Mouse (Mus musculus) neural tube, embryonic 12.5 days (tissue): ENCODE results near the gene Saxo1. TPM values are rescaled to one million over a fixed set of nuclear protein-coding genes. Genes with fewer than 3 reads are reported as not detected.

ENCODE experiments used
- ATAC-seq: fragments of 200-750 bp; cut with Nextera tagmentation; 2 replicates; pipeline ENCODE4 v1.8.0; 2017; ENCODE audit warnings: low read depth, mild to moderate bottlenecking, moderate TSS enrichment, moderate library complexity; ENCODE audit not compliant: low FRiP score
- H3K27ac ChIP-seq: fragments of 300-500 bp; sonication (generic); 2 replicates; pipeline ENCODE4 v1.5.1; 2016
- H3K27me3 ChIP-seq: fragments of 300-500 bp; sonication (generic); replicated peaks from 2 replicates; pipeline ENCODE4 v1.6.1; 2016; ENCODE audit warnings: mild to moderate bottlenecking
- H3K36me3 ChIP-seq: fragments of 300-500 bp; sonication (generic); 2 replicates; pipeline ENCODE4 v1.6.1; 2016; ENCODE audit warnings: mild to moderate bottlenecking
- H3K4me1 ChIP-seq: fragments of 300-500 bp; sonication (generic); 2 replicates; pipeline ENCODE4 v1.6.1; 2016
- H3K4me2 ChIP-seq: fragments of 300-500 bp; sonication (generic); replicated peaks from 2 replicates; pipeline ENCODE4 v1.6.1; 2016; ENCODE audit warnings: mild to moderate bottlenecking
- H3K4me3 ChIP-seq: fragments of 300-500 bp; sonication (generic); 2 replicates; pipeline ENCODE4 v1.5.1; 2016
- H3K9ac ChIP-seq: fragments of 300-500 bp; sonication (generic); 2 replicates; pipeline ENCODE4 v1.6.1; 2016; ENCODE audit warnings: mild to moderate bottlenecking
- H3K9me3 ChIP-seq: fragments of 300-500 bp; sonication (generic); 2 replicates; pipeline ENCODE4 v1.6.1; 2016; ENCODE audit warnings: mild to moderate bottlenecking
- WGBS: fragments of 180-500 bp; shearing (Covaris S2); methylation state at CpG from one replicate; pipeline ENCODE4 v1.1.7; 2016; 5-methylcytosine and 5-hydroxymethylcytosine counted together
- polyA plus RNA-seq: library from polyadenylated mRNA; unstranded; fragments of >200 nt; fragmentation: Nextera tagmentation; extraction: Ambion mirVana; gene quantifications from 2 replicates; pipeline ENCODE4 v1.2.1, GENCODE M21; 2016

The Saxo1 gene
- polyA plus RNA-seq, 1 experiment from 2014 or later = not detected

- no peak overlapping the region for H3K9ac ChIP-seq
- H3K9me3 ChIP-seq = no peaks in the 10 kb centered on the region
- no peak overlapping the region for H3K27ac ChIP-seq
- ATAC-seq = no peak
- H3K27me3 ChIP-seq = no peaks in the 10 kb centered on the region
- no peak overlapping the region for H3K4me3 ChIP-seq
- H3K4me2 ChIP-seq = no peak overlapping the region
- no peaks in the 10 kb centered on the region for H3K36me3 ChIP-seq
- H3K4me1 ChIP-seq = 0 out of 2 replicates have a peak, but pooled peaks cover 4% of the 10 kb centered on the region
- WGBS = 88% methylated on average over 5 of the region's 5 CpGs
Measured at GRCm38 (mm10) chr4:86523771-86524170, 34.4 kb downstream of the Saxo1 start.

- Histone ChIP-seq H3K9ac (no peak overlapping the region), H3K4me1 (no peaks in the 10 kb centered on the region), H3K27ac (no peak overlapping the region), H3K4me3 (no peak overlapping the region), H3K9me3 (no peaks in the 10 kb centered on the region), H3K27me3 (no peaks in the 10 kb centered on the region), H3K36me3 (no peaks in the 10 kb centered on the region), H3K4me2 (no peak overlapping the region)
- 74% methylated on average over 12 of the region's 12 CpGs for WGBS
- no peak for ATAC-seq
Measured at GRCm38 (mm10) chr4:86520695-86521094, 37.4 kb downstream of the Saxo1 start.

GRCm38 (mm10) chr4:86519953-86520352 lies 38.2 kb downstream of the Saxo1 start:
- Histone ChIP-seq H3K4me2 (no peak overlapping the region), H3K9me3 (no peaks in the 10 kb centered on the region), H3K27ac (no peak overlapping the region), H3K4me3 (no peak overlapping the region), H3K27me3 (no peaks in the 10 kb centered on the region), H3K9ac (no peak overlapping the region), H3K36me3 (no peaks in the 10 kb centered on the region), H3K4me1 (no peaks in the 10 kb centered on the region)
- 84% methylated on average over 6 of the region's 6 CpGs for WGBS
- ATAC-seq = no peak

DNA sequence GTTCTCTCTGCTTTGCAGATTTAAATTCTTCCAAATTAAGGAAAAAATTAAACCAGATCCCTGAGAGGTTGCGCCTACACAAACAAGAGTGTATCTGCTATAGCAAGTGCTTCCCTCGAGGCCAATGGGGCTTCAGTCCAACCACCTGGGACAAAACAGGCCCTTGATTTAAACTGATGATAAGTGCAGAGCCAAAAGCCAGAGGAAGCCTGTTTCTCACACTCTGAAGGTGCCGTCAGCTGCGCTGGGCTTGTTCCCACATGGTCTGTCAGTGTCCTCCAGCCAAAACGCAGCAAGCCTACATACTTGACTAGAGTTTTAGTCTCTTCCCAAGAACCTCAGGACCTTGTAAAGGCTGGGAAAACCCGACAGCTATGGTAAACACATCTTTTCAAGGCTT lies 53.5 kb downstream of the Saxo1 start:
- WGBS = 88% methylated on average over 6 of the region's 6 CpGs
- Histone ChIP-seq H3K9ac (no peak overlapping the region), H3K4me2 (no peak overlapping the region)

GRCm38 (mm10) chr4:86499561-86499960 lies 58.6 kb downstream of the Saxo1 start:
- H3K27ac ChIP-seq = no peak overlapping the region
- no peaks in the 10 kb centered on the region for H3K9me3 ChIP-seq
- 100% methylated on average over 1 of the region's 1 CpGs for WGBS
- H3K36me3 ChIP-seq = no peaks in the 10 kb centered on the region
- no peak overlapping the region for H3K4me2 ChIP-seq
- H3K4me3 ChIP-seq = no peak overlapping the region
- ATAC-seq = no peak
- no peaks in the 10 kb centered on the region; the same call in 1 of the 2 replicates for H3K4me1 ChIP-seq
- H3K9ac ChIP-seq = no peak overlapping the region
- no peaks in the 10 kb centered on the region for H3K27me3 ChIP-seq

More for the DNA sequence above, 53.5 kb downstream of the Saxo1 start:
- H3K27me3 ChIP-seq = no peaks in the 10 kb centered on the region
- H3K9me3 ChIP-seq = no peaks in the 10 kb centered on the region
- H3K4me3 ChIP-seq = no peak overlapping the region
- H3K4me1 ChIP-seq = no peaks in the 10 kb centered on the region; the same call in 1 of the 2 replicates
- no peak overlapping the region for H3K27ac ChIP-seq
- H3K36me3 ChIP-seq = no peaks in the 10 kb centered on the region
- no peak for ATAC-seq

- H3K4me2 ChIP-seq = no peak overlapping the region
- no peak for ATAC-seq
- H3K9me3 ChIP-seq = no peaks in the 10 kb centered on the region
- no peaks in the 10 kb centered on the region; the same call in 1 of the 2 replicates for H3K4me1 ChIP-seq
- H3K4me3 ChIP-seq = no peak overlapping the region
- no peaks in the 10 kb centered on the region for H3K27me3 ChIP-seq
- no peak overlapping the region for H3K9ac ChIP-seq
- H3K36me3 ChIP-seq = no peaks in the 10 kb centered on the region
- H3K27ac ChIP-seq = no peak overlapping the region
- WGBS = 73% methylated on average over 5 of the region's 5 CpGs
Measured at GRCm38 (mm10) chr4:86498754-86499153, 59.4 kb downstream of the Saxo1 start.

DNA sequence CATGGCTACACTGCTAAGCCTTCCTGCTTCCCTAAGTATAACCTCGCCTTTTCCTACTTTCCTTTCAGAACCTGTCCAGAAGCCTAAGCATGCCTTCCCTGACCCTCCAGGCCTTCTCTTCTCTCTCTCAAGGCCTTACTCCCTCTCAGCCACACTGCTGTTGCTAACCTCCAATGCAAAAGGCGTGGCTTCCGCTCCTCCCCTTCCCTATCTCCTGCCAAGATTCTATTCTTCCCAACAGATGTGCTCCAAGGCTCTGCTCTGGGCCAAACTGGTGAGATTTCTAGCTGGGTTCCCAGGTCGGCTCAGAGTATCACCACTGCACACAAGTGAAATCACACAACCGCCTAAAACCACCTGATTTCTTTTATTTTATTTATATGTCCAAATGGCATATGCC lies 69.0 kb downstream of the Saxo1 start:
- Histone ChIP-seq H3K9me3 (no peaks in the 10 kb centered on the region), H3K27ac (no peak overlapping the region), H3K36me3 (no peaks in the 10 kb centered on the region), H3K4me1 (no peaks in the 10 kb centered on the region), H3K4me2 (no peak overlapping the region), H3K9ac (no peak overlapping the region), H3K4me3 (no peak overlapping the region), H3K27me3 (no peaks in the 10 kb centered on the region)
- WGBS = 88% methylated on average over 5 of the region's 5 CpGs
- no peak for ATAC-seq

GRCm38 (mm10) chr4:86486901-86487300 lies 71.2 kb downstream of the Saxo1 start:
- H3K4me1 ChIP-seq = no peaks in the 10 kb centered on the region
- H3K4me2 ChIP-seq = no peak overlapping the region
- H3K27me3 ChIP-seq = no peaks in the 10 kb centered on the region
- H3K27ac ChIP-seq = no peak overlapping the region
- no peaks in the 10 kb centered on the region for H3K36me3 ChIP-seq
- H3K9ac ChIP-seq = no peak overlapping the region
- H3K4me3 ChIP-seq = no peak overlapping the region
- no peak for ATAC-seq
- H3K9me3 ChIP-seq = no peaks in the 10 kb centered on the region
- 94% methylated on average over 2 of the region's 2 CpGs for WGBS

DNA sequence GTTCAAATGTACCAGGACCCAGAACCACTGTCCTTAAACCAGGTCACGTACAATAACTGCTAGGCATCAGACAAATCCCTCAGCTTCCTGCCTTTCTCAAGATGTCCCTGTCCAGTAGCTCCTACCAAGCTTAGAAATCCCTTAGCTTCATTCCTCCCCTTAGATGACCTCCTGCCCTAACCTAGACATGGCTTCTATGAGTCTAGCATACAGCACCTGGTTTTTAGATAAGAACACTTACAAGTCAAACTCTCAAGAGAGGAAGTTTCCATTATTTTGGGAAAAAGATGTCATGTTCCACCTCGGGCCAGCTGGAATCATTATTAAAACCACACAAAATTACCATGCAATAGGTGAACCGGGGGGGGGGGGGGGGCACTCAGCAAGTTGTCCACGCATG lies 71.6 kb downstream of the Saxo1 start:
- Histone ChIP-seq H3K9me3 (no peaks in the 10 kb centered on the region), H3K4me1 (no peaks in the 10 kb centered on the region), H3K4me2 (no peak overlapping the region), H3K27ac (no peak overlapping the region), H3K4me3 (no peak overlapping the region), H3K9ac (no peak overlapping the region), H3K27me3 (no peaks in the 10 kb centered on the region), H3K36me3 (no peaks in the 10 kb centered on the region)
- WGBS = 84% methylated on average over 4 of the region's 4 CpGs
- ATAC-seq = no peak

DNA sequence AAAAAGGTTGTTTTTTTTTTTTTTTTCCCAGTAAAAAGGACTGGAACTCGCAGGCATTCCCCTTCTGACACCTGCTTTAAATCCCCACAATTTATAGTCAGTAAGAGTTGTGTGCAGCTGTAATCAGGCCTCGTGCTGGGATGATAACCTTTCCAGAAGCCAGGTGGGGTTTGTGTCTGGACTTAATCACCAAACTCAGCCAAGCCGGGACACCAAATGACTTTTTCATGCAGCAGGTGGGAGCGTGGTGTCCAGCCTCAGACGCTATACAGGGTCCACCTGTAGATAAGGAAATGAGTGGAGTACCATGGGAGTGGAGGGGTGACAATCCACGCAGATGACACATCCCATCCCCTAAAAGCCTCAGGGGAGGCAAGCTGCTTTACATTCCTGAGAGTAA lies 73.1 kb downstream of the Saxo1 start:
- Histone ChIP-seq H3K4me3 (no peak overlapping the region), H3K9me3 (no peaks in the 10 kb centered on the region), H3K4me1 (no peaks in the 10 kb centered on the region), H3K27ac (no peak overlapping the region), H3K4me2 (no peak overlapping the region), H3K27me3 (no peaks in the 10 kb centered on the region), H3K9ac (no peak overlapping the region), H3K36me3 (no peaks in the 10 kb centered on the region)
- ATAC-seq = no peak
- WGBS = 67% methylated on average over 6 of the region's 6 CpGs

DNA sequence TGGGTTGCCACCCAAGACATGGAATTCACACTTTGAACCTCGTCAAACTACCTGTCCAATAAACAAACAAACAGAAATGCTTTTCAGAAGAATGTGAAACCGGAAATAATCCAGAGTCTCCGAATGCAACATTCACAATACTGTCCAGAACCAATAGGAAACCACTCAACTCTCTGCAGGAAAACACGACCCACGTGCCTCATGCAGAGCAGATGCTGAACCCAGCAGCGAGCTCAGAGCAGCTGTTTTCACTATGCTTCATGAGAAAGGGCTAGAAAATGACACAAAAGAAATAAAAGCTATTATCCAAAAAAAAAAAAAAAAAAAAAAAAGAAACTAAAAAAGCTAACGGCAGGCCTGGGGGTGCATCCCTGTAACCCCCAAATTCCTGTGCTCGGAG lies 74.4 kb downstream of the Saxo1 start:
- Histone ChIP-seq H3K27ac (no peak overlapping the region), H3K4me2 (no peak overlapping the region), H3K4me3 (no peak overlapping the region), H3K4me1 (no peaks in the 10 kb centered on the region), H3K36me3 (no peaks in the 10 kb centered on the region), H3K27me3 (no peaks in the 10 kb centered on the region), H3K9me3 (no peaks in the 10 kb centered on the region), H3K9ac (no peak overlapping the region)
- ATAC-seq = no peak
- WGBS = 78% methylated on average over 8 of the region's 8 CpGs

DNA sequence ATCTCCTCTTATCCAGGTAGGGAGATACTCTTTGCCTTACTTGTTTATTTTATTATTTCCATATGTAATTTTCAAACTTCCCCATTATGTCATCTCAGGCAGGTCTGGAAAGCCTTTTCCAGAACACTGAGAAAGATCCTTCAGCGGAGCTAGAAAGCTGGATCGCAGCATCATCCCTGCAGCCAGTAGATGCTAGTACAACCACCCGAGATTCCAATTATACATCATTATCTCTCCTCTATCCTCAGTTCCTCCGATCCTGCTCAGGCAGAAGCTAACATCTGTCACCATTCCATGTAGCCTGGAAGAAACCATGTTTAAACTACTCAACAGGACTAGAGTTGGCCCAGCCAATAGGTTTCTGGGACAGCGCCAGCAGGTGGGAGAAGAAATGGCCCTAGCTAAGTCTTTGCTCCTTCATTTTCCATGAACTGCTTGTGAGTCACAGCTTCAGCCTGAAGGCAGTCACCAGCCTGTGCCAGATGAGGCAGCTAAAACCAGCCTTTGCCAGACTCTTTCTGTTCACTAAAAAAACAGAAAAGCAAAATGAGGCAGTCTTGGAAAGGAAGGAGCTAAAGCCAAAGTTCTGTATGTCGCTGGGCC lies 75.0 kb downstream of the Saxo1 start:
- Histone ChIP-seq H3K4me3 (no peak overlapping the region), H3K4me2 (no peak overlapping the region), H3K27ac (no peak overlapping the region), H3K9me3 (no peaks in the 10 kb centered on the region), H3K36me3 (no peaks in the 10 kb centered on the region), H3K9ac (no peak overlapping the region), H3K27me3 (no peaks in the 10 kb centered on the region), H3K4me1 (no peaks in the 10 kb centered on the region)
- 97% methylated on average over 6 of the region's 6 CpGs for WGBS
- no peak for ATAC-seq

GRCm38 (mm10) chr4:86480891-86481290 lies 77.2 kb downstream of the Saxo1 start:
- no peak overlapping the region for H3K4me2 ChIP-seq
- H3K9me3 ChIP-seq = no peaks in the 10 kb centered on the region
- no peaks in the 10 kb centered on the region for H3K36me3 ChIP-seq
- 84% methylated on average over 3 of the region's 3 CpGs for WGBS
- ATAC-seq = no peak
- no peaks in the 10 kb centered on the region for H3K4me1 ChIP-seq
- no peak overlapping the region for H3K9ac ChIP-seq
- no peak overlapping the region for H3K4me3 ChIP-seq
- no peaks in the 10 kb centered on the region for H3K27me3 ChIP-seq
- H3K27ac ChIP-seq = no peak overlapping the region
